Mouse (Mus musculus) olfactory bulb, adult 2 months (tissue): ENCODE results near the gene Marc2. TPM values are rescaled to one million over a fixed set of nuclear protein-coding genes. Genes with fewer than 3 reads are reported as not detected.
A peak's percentile ranks its signal among the peaks of the same experiment; 100 is the strongest.

Source experiments
- H3K27ac ChIP-seq: fragments of 200-500 bp; 2 replicates; pipeline ENCODE4 v1.5.1; 2012; ENCODE audit warnings: low read depth, low read length; ENCODE audit not compliant: insufficient read depth
- H3K4me1 ChIP-seq: fragments of 200-500 bp; 2 replicates; pipeline ENCODE4 v1.6.1; 2012; ENCODE audit warnings: low read length; ENCODE audit not compliant: control insufficient read depth, insufficient read depth
- H3K4me3 ChIP-seq: fragments of 200-500 bp; 2 replicates; pipeline ENCODE4 v1.5.1; 2012; ENCODE audit warnings: mild to moderate bottlenecking, low read depth, low read length, moderate library complexity; ENCODE audit not compliant: insufficient read depth
- CTCF ChIP-seq: fragments of 200-500 bp; IDR thresholded peaks from 2 replicates; pipeline ENCODE4 v1.5.1; 2012; ENCODE audit warnings: low read depth, mild to moderate bottlenecking, low read length, moderate library complexity; ENCODE audit not compliant: insufficient read depth
- POLR2A ChIP-seq: fragments of 200-500 bp; IDR thresholded peaks from 2 replicates; pipeline ENCODE4 v1.6.1; 2012; ENCODE audit warnings: mild to moderate bottlenecking, low read depth, low read length, moderate library complexity; ENCODE audit not compliant: insufficient read depth
- WGBS: fragments of 180-500 bp; shearing (Covaris S2); methylation state at CpG from one replicate; pipeline ENCODE4 v1.1.7; 2018; 5-methylcytosine and 5-hydroxymethylcytosine counted together
- polyA plus RNA-seq: library from polyadenylated mRNA; stranded (reverse); fragments of >200 nt; gene quantifications from 2 replicates; pipeline ENCODE4 v1.2.4, GENCODE M21; 2012; ENCODE audit warnings: low replicate concordance; ENCODE audit not compliant: missing spikeins, insufficient read depth, insufficient read length

Gene Marc2
- polyA plus RNA-seq, 1 experiment: not detected

GRCm38 (mm10) chr1:184844326-184845066 lies 1.8 kb downstream of the Marc2 start:
- Histone ChIP-seq H3K27ac (no peak overlapping the region), H3K4me3 (peak overlapping the region; percentile 75)
- WGBS: 19% methylated on average over 15 of the region's 15 CpGs

GRCm38 (mm10) chr1:184837649-184838048 lies 8.6 kb downstream of the Marc2 start:
- TF ChIP-seq POLR2A: no peak
- TF ChIP-seq CTCF: no peak

More at GRCm38 (mm10) chr1:184844326-184845066, 1.8 kb downstream of the Marc2 start:
- H3K4me1 ChIP-seq: peaks cover 5% of the 10 kb centered on the region
- TF ChIP-seq CTCF (no peak), POLR2A (no peak)

GRCm38 (mm10) chr1:184836350-184836749 lies 9.9 kb downstream of the Marc2 start:
- no peaks in the 10 kb centered on the region for H3K4me1 ChIP-seq
- TF ChIP-seq CTCF (no peak), POLR2A (no peak)
- H3K4me3 ChIP-seq: no peak overlapping the region
- 88% methylated on average over 5 of the region's 5 CpGs for WGBS
- no peak overlapping the region for H3K27ac ChIP-seq

More at GRCm38 (mm10) chr1:184837649-184838048, 8.6 kb downstream of the Marc2 start:
- 86% methylated on average over 4 of the region's 4 CpGs for WGBS
- Histone ChIP-seq H3K27ac (no peak overlapping the region), H3K4me3 (no peak overlapping the region), H3K4me1 (no peaks in the 10 kb centered on the region)

GRCm38 (mm10) chr1:184833499-184833898 lies 12.8 kb downstream of the Marc2 start:
- 94% methylated on average over 7 of the region's 7 CpGs for WGBS
- no peak overlapping the region for H3K27ac ChIP-seq
- 0 out of 2 replicates have a peak, but pooled peaks cover 3% of the 10 kb centered on the region for H3K4me1 ChIP-seq
- H3K4me3 ChIP-seq: no peak overlapping the region
- TF ChIP-seq POLR2A: no peak
- no peak for TF ChIP-seq CTCF

- no peak for TF ChIP-seq CTCF
- no peak for TF ChIP-seq POLR2A
- H3K27ac ChIP-seq: no peak overlapping the region
- no peak overlapping the region for H3K4me3 ChIP-seq
- WGBS: 87% methylated on average over 10 of the region's 10 CpGs
- peaks cover 6% of the 10 kb centered on the region for H3K4me1 ChIP-seq
These were observed 14.0 kb downstream of the Marc2 start for GRCm38 (mm10) chr1:184832211-184832610.

GRCm38 (mm10) chr1:184829897-184830296 lies 16.4 kb downstream of the Marc2 start:
- H3K27ac ChIP-seq: no peak overlapping the region
- no peak overlapping the region for H3K4me3 ChIP-seq
- 83% methylated on average over 8 of the region's 8 CpGs for whole genome bisulfite sequencing
- peaks cover 11% of the 10 kb centered on the region for H3K4me1 ChIP-seq
- TF ChIP-seq CTCF (no peak), POLR2A (no peak)

- TF ChIP-seq CTCF (no peak), POLR2A (no peak)
- Histone ChIP-seq H3K4me3 (peak overlapping the region; percentile 16), H3K4me1 (peaks cover 11% of the 10 kb centered on the region), H3K27ac (0 out of 2 replicates have a peak overlapping the region, but pooled peaks have one; percentile 8)
- 36% methylated on average over 23 of the region's 23 CpGs for WGBS
These were observed 19.0 kb downstream of the Marc2 start for GRCm38 (mm10) chr1:184827175-184827701.

GRCm38 (mm10) chr1:184825093-184825492 lies 21.2 kb downstream of the Marc2 start:
- WGBS: 12% methylated on average over 11 of the region's 11 CpGs
- Histone ChIP-seq H3K27ac (no peak overlapping the region), H3K4me3 (no peak overlapping the region), H3K4me1 (peaks cover 11% of the 10 kb centered on the region)
- no peak for TF ChIP-seq POLR2A
- 0 out of 2 replicates have a peak, but pooled peaks have one; percentile 14 for TF ChIP-seq CTCF

GRCm38 (mm10) chr1:184824439-184824851 lies 21.8 kb downstream of the Marc2 start:
- peak; percentile 90 for TF ChIP-seq CTCF
- no peak for TF ChIP-seq POLR2A
- H3K27ac ChIP-seq: no peak overlapping the region
- 7% methylated on average over 12 of the region's 12 CpGs for WGBS
- H3K4me1 ChIP-seq: peaks cover 8% of the 10 kb centered on the region
- no peak overlapping the region for H3K4me3 ChIP-seq
